Mouse (Mus musculus) embryo, embryonic 11 days (tissue): Measurements from ENCODE around the gene Enkd1.

ENCODE experiments used
- DNase-seq: peaks from one replicate; pipeline ENCODE4 v3.0.0-alpha.2; 2015

Enkd1 gene

GRCm38 (mm10) chr8:105707498-105708403, at the start of gene Enkd1, which contains the start of gene 4933405L10Rik:
Enkd1 (minus strand) TSS chr8:105708210.
4933405L10Rik (plus strand) TSS chr8:105707655.
- peak; percentile 98 for DNase-seq

DNA sequence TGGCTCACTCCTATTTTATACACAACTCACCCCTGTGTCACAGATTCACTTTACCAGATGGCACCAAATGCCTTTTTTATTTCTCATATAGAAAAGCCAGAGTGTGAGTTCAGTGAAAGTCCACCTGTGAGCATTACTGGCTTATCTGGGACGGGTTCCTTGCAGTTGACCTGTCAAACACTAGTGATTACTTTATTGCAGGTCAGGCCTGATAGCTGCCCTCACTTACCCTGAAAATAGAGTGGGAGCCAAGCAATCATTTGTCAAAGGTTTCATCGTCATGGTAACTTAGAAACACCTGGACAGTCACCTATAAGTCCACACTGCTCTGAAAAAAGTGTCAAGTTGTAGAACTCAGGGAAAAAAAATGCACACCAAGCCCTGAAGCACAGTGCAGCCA, 46.7 kb upstream of the Enkd1 start:
- no peak for DNase-seq

GRCm38 (mm10) chr8:105753916-105754315, 45.9 kb upstream of the Enkd1 start:
- DNase-seq = no peak

DNA sequence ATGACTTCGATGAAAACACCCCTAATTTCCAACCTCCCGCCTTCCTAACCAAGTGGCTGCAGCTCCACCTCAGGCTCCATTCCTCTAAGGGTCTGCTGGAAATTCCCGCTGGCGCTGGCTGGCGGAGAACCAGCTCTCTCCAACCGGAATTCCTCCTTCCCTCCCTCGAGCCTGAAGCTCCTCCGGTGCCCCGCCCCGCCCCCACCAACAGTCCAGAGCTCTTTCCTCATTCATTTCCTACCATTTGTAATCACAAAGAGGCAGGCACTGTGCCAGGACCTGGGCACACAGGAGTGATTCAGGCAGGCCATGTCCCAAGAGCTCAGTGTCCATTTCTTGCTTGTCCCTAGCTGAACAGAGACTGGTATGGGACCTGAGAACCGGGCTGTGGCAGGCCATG, 42.6 kb upstream of the Enkd1 start:
- DNase-seq = peak; percentile 60

GRCm38 (mm10) chr8:105743301-105743700, 35.3 kb upstream of the Enkd1 start:
- no peak for DNase-seq

- DNase-seq = no peak
Observed at GRCm38 (mm10) chr8:105739216-105739615, 31.2 kb upstream of the Enkd1 start.

GRCm38 (mm10) chr8:105732186-105732585, 24.2 kb upstream of the Enkd1 start:
- DNase-seq = no peak

- peak; percentile 15 for DNase-seq
Observed at GRCm38 (mm10) chr8:105727397-105728124, 19.6 kb upstream of the Enkd1 start.

DNA sequence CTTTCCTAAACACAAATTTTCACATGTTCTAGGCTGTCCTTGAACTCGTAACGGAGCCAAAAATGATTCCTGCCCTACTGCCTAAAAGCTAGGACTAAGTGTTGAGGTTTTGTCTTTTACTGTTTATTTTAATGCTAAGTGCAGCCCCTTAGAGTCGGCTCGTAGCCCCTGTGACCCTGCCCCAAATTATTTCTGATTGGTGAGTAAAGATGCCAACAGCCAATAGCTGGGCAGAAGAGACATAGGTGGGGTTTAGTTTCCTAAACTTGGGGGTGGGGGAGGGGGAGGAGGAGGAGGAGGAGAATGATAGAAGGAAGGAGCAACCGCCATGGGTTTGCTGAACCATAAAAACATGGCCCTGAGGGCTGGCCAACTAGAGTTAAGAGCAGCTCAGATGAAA, 17.7 kb upstream of the Enkd1 start:
- no peak for DNase-seq

DNA sequence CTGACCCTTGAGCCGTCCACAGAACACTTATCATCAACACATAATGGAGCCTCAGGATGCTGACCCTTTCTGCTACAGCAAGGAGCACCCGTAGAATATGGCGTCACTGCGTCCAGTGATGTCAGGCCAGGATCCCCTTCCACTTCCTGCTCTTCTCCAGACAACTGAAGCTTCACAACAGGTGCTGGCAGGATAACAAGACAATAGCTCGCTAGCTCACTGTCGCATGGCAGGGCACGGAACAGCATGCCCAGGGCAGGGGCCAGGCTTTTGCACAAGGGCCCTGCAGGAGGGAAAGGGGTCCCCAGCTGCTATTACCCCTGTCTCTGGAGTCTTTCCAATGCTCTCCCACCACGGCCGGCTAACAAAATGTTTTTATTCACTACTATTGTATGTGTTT, 14.9 kb upstream of the Enkd1 start:
- no peak for DNase-seq

DNA sequence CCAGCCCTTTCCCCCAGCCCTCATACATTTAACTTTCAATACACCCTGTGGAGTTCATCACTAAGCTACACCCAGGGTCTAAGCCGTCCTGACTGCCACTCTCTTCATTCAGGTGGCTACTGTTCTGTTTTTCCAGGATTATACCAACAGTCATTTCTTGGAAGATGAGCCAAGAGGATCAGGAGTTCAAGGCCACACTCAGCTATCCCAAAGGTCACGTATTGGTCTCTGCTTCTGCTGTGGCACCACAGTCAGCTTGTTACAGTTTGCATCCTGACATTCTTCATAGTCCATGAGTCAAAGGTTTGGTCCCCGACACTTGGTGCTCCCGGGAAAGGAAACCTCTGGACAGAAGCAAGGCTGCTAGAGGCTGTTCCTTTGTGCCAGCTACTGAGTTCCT, 11.6 kb upstream of the Enkd1 start:
- DNase-seq = no peak

GRCm38 (mm10) chr8:105716302-105716945, 8.4 kb upstream of the Enkd1 start:
- DNase-seq = no peak

DNA sequence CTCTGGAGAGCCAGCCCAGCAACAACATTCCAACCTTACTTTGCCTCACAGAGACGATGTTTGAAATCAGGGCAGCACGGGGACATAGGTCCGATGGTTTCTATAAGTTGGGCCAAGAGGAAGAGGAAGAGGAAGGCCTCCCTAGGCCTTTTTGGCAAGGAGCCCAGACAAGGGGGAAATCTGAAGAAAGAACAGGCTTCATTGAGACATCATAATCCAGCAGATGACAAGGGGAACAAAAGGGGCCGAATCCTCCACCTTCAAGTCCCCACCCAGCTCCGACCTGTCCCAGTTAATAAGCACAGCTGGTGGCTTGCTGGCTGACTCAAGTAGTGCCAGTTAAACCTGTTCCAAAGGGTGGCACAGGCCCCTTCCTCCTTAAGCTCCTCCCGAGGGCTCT, 7.0 kb upstream of the Enkd1 start:
- DNase-seq = no peak

DNA sequence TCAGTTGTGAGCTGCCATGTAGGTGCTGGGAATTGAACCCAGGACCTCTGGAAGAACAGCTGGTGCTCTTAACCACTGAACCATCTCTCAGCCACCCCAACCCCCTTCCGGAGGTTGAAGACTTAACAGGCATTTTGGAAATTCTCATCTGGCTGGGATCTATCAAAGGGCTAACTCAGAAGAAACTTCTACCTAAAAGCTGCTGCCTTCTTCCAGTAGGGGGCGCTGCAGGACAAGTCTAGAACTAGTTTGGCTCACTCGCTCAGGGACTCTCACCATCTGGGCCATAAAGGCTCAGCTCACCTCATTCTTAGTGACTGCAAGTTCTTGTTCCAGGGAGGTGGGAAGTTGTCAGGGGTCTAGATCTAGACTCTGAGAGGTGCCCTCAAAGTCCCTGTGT, 6.1 kb upstream of the Enkd1 start:
- peak; percentile 93 for DNase-seq

GRCm38 (mm10) chr8:105712286-105712685, 4.3 kb upstream of the Enkd1 start:
- DNase-seq = no peak

DNA sequence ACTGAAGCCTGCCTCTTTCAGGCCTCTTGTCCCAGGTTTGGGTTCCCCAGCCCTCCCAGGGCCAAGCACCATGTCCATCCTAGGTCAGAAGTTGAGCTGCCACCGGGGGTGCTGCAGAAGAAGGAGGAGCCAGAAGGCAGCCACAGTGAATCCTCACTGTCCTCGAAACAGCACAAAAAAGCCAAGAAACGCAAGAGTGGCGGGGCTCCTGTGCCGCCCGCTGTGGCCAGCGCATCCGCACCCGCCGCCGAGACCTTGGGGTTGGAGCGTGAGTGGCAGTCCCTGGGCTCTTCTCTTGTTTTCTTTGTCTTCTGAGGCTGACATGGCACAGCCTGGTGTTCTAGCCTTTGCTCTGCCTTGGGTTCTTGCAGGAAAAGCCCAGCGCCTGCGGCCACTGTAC, 1.3 kb upstream of the Enkd1 start:
- DNase-seq = no peak

- no peak for DNase-seq
Observed at GRCm38 (mm10) chr8:105708675-105709074, 665 bp upstream of the Enkd1 start.

GRCm38 (mm10) chr8:105706426-105706825, 1.6 kb downstream of the Enkd1 start:
- no peak for DNase-seq

DNA sequence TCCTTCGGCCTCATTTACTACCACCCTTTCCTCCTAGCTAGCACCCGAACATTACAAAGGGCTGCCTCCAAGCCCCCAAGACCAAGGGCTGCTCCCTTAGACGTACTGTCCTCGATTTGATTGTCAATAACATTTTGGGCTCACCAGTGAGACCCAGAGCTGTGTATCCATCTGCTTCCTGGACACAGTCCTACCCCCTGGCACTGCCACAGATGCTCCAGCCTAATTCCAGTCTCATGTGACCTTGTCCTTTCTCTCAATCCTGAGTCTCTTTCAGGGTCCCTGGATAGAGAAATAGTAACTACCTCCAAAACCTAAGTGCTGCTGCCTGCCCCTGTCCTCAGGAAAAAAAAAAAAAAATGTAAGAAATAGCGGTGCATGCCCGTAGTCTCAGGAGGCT, 3.1 kb downstream of the Enkd1 start:
- DNase-seq = no peak

DNA sequence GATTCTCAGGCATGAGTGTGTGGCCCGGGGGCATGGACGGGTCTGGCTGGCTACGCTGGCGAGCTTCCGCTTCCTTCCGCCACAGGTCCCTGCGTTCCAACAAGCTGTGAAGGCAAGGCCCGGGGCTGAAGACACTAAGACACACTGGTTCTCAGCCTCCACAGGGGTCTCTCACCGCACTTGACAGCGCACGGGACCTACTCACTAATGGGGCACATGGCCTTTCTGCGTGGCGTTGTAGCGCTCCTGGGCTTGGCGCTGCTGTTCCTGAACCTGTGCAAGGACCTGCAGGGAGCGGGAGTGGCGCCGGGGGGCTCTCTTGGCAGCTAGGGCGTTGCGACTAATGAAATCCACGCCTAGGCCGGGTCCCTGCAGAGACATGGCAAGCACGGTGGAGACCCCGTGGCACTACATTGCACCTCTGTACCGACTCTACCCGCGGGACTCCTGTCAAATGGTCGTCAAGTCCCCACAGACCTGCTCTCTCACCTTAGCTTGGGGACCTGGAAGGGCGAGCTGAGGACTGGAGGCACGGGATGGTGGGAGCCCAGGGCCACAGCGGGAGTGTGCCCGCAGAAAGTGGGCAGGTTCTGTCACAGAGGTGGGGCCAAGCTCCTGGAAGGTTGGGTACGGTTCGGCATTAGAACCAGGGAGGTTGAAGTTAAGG, 3.7 kb downstream of the Enkd1 start:
- DNase-seq = no peak

DNA sequence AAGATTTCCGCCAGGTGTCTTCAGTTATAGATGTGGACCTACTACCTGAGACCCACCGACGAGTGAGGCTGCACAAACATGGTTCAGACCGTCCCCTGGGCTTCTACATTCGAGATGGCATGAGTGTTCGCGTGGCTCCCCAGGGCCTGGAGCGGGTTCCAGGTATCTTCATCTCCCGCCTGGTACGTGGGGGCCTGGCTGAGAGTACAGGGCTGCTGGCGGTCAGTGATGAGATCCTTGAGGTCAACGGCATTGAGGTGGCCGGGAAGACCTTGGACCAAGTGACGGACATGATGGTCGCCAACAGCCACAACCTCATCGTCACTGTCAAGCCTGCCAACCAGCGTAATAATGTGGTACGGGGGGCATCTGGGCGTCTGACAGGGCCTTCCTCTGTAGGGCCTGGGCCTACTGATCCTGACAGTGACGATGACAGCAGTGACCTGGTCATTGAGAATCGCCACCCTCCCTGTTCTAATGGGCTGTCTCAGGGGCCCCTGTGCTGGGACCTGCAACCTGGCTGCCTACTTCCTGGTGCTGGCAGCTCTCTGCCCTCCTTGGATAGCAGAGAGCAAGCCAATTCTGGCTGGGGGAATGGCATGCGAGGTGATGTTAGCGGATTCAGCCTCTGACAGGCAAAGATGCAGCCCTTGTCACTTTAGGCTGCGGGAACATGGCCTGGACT, 5.1 kb downstream of the Enkd1 start:
- no peak for DNase-seq

DNA sequence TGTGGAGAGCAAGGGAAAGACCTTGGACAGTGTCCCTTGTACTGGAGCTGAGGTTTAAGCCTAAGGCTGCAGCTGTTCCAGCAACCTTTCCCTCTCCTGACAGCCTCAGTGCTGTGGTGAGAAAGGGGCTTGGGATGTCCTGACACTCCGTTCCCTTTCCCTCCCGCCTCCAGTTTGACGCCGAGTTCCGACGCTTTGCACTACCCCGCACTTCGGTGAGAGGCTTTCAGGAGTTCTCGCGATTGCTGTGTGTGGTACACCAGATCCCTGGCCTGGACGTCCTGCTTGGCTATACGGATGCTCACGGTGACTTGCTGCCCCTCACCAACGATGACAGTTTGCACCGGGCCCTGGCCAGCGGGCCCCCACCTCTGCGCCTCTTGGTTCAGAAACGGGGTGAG, 6.0 kb downstream of the Enkd1 start:
- peak; percentile 18 for DNase-seq
